Mouse (Mus musculus): ENCODE measurements at regions not wholly inside any gene's neighbourhood (a gene's known extent, or its start where the extent isn't known, plus 50 kb on each side); places are given as distances from the start of the nearest gene placed in this dataset.
A peak's percentile ranks its signal among the peaks of the same experiment; 100 is the strongest.
"Not testable (repeated sequence)": the region's sequence is repeated elsewhere in the genome, so short reads cannot be mapped to it uniquely, and the experiment has no call there.

DNA sequence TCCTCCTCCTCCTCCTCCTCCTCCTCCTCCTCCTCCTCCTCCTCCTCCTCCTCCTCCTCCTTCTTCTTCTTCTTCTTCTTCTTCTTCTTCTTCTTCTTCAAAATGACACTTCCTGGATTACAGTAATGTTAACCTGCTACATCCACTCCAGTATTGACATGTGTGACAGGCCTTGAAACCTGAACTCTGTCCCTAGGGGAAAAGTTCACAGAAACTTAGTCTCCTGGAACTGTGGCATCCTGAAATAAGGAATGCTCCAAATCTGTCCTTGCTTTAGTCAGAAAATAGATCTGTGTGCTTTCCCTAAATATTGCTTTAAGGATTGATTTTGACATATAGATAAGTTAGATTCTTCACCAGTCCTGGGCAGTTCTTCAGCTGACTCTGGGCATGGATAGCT lies 464.8 kb downstream of the Adam6a start:
- not testable (repeated sequence) for ATAC-seq (replicated peaks; ENCODE audit: poor library complexity)

DNA sequence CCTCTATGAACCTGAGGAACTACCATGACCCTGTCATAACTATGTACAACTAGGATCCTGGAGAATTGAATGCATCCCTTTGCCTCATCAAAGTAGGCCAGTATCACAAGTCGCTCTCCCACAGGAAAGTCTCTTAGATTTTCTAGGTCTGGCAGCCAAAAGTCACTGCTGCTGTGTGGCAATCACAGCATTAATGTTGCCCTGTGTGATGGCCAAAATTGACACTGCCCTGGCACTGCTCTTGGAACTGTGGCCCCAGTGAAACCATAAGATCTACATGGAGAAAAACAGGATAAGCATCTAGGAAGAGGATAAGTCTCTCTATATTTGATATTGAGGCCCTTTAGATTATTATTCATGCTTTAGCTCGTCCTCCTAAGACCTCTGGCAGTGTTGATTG lies 465.7 kb downstream of the Adam6a start:
- no peak for ATAC-seq (replicated peaks; ENCODE audit: poor library complexity)

GRCm38 (mm10) chr12:114012860-114013259 lies 469.2 kb downstream of the Adam6a start:
- peak; percentile 96 for ATAC-seq (replicated peaks; ENCODE audit: poor library complexity)

GRCm38 (mm10) chr12:114037011-114037410 lies 493.3 kb downstream of the Adam6a start:
- ATAC-seq (replicated peaks; ENCODE audit: poor library complexity): not testable (repeated sequence)

DNA sequence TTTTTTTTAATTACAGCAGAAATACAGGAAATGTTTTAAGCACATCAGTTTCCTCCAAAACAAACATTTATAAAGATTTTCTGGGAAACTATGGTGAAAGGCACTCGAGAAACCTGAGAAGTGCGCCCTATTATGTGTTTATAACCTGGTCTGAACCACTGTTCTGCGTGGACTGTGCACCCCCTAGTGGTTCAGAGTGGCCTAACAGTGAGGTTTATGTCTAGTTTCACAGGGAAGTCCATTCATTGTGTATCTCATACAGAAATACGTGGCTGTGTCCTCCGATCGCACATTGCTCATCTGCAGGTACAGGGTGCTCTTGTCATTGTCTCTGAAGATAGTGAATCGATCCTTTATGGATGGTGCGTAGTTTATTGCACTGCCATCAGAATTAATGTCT lies 504.3 kb downstream of the Adam6a start:
- peak; percentile 97 for ATAC-seq (replicated peaks; ENCODE audit: poor library complexity)

- ATAC-seq (replicated peaks; ENCODE audit: poor library complexity): no peak
Observed at GRCm38 (mm10) chr12:114053341-114053740, 509.6 kb downstream of the Adam6a start.

DNA sequence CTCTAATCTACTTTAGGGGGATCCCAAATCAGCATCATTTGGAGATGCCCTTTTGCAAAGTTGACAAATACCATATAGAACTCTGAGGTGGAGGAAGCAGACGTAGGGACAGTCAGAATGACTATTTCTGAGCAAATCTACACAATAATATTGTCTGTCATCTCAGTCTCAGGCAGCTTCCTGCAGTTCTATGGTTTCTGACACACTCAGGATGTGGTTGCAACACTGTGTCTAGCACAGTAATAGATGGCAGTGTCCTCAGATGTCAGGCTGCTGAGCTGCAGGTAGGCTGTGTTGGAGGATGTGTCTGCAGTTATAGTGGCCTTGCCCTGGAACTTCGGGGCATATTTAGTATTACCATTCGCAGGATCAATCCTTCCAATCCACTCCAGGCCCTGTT lies 515.9 kb downstream of the Adam6a start:
- no peak for ATAC-seq (replicated peaks; ENCODE audit: poor library complexity)

DNA sequence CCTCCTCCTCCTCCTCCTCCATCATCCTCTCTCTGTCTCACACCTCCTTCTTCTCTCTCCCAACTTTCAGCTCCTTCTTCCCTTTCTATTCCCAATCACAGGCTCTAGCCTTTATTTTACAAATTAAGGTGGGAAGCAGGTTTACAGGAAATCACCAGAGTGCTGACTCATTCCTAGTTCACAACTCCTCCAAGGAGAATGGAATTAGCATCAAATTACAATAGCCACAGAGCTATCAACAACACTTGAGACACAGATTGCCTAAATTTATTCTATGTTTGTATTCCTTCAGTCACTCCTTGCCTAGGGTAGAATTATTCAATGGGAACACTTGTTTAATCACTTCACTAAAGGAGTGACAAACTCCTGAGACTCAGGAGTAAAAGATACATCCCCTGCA lies 523.5 kb downstream of the Adam6a start:
- ATAC-seq (replicated peaks; ENCODE audit: poor library complexity): no peak

- not testable (repeated sequence) for ATAC-seq (replicated peaks; ENCODE audit: poor library complexity)
Observed at GRCm38 (mm10) chr12:114108731-114109130, 565.0 kb downstream of the Adam6a start.

DNA sequence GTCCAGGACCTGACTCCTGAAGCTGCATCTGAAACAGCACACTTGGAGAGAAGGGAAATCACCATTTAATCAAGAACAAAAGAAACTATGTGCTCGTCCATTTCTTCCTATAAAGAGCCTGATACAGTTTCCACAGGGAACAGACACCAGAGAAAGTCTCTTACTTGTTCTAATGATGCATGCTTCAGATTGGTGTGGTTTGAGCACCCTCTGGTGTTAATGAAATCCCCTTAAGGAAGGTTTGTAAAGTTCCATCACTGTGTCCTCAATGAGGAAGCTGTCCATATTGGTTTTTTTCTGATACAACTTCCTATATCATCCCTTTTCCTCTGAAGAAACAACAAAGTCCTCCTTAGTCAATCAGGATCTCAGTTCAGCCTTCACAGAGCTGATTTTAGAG lies 591.2 kb downstream of the Adam6a start:
- ATAC-seq (replicated peaks; ENCODE audit: poor library complexity): no peak

DNA sequence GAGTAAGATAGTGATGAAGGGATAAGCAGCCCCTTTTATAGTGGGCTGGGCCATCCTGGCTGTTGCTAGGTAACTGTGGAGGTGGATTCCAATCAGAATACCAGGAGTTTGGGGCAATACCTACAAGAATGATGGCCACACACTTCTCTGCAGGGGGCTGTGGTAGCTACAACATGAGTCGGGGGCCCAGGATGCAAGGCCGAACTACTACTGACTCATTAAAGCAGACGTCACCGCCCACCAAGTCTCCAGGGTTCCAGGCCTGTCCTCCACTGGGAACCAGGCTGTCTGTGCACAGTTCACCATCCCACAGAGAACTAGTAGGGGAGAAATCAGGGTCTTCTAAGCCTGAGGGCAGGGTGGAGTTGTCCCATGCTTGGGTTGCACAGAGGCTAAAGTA lies 605.1 kb downstream of the Adam6a start:
- ATAC-seq (replicated peaks; ENCODE audit: poor library complexity): no peak

DNA sequence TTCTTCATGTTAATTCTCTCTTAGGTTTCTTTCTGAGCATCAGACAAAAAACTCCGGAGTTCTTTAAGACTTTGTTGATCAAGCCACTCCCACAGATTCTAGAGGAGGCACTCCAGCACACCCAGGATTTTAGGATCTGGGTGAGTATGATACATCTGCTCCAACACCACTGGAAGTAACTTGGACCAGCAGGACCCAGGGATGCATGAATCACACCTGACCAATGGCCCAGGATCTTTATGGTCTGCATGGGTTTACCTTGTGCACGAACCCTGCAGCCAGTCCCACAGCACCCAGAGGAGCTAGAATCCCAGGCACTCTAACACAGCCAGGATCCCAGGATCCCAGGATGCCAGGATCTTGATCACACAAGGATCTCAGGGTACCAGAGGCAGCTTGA lies 628.6 kb downstream of the Adam6a start:
- ATAC-seq (replicated peaks; ENCODE audit: poor library complexity): no peak

GRCm38 (mm10) chr12:114199521-114199920 lies 655.8 kb downstream of the Adam6a start:
- no peak for ATAC-seq (replicated peaks; ENCODE audit: poor library complexity)

- ATAC-seq (replicated peaks; ENCODE audit: poor library complexity): peak; percentile 71
Observed at GRCm38 (mm10) chr12:114222541-114222940, 678.8 kb downstream of the Adam6a start.

Measured in megakaryocyte progenitor cell, adult 5-6 weeks (primary cell).